Mouse (Mus musculus) CH12.LX (cell line): ENCODE results near the gene Celf2. TPM values are rescaled to one million over a fixed set of nuclear protein-coding genes. Genes with fewer than 3 reads are reported as not detected.
A peak's percentile ranks its signal among the peaks of the same experiment; 100 is the strongest.

Source experiments
- DNase-seq: peaks from one replicate; pipeline ENCODE4 v3.0.0-alpha.2; 2013; ENCODE audit errors: extremely low read depth
- H3K27ac ChIP-seq: 2 replicates; pipeline ENCODE4 v1.5.1; 2012; ENCODE audit warnings: low read depth, mild to moderate bottlenecking, control low read depth, moderate library complexity; ENCODE audit not compliant: insufficient read depth
- H3K27me3 ChIP-seq: replicated peaks from 2 replicates; pipeline ENCODE3; 2012; ENCODE audit warnings: inconsistent platforms
- H3K36me3 ChIP-seq, 2 experiments: replicated peaks in 1 of 2; 2 replicates each; pipeline versions ENCODE3 to v1.6.1; 2012; ENCODE audit warnings: inconsistent platforms in 1 of 2, low read length in 1 of 2, mild to moderate bottlenecking in 1 of 2, mixed read lengths in 1 of 2, moderate library complexity in 1 of 2; ENCODE audit not compliant: control insufficient read depth in 1 of 2, insufficient read depth in 1 of 2
- H3K4me1 ChIP-seq, 2 experiments: 2 replicates each; pipeline ENCODE4 v1.6.1; 2012; ENCODE audit warnings: inconsistent platforms in 1 of 2, moderate library complexity in 1 of 2; ENCODE audit not compliant: insufficient read depth in 2 of 2, control insufficient read depth in 1 of 2
- H3K4me2 ChIP-seq: 2 replicates; pipeline ENCODE4 v1.6.1; 2012; ENCODE audit warnings: low read depth, mild to moderate bottlenecking, control low read depth; ENCODE audit not compliant: poor library complexity, insufficient read depth, severe bottlenecking
- H3K4me3 ChIP-seq, 3 experiments: fragments of 150-350 bp in 1 of 3; sonication (generic) in 1 of 3; replicated peaks in 1 of 3; 2 replicates each; pipeline versions ENCODE3 to v1.5.1; 2011 to 2012; ENCODE audit warnings: low read depth in 2 of 3, low read length in 2 of 3, mild to moderate bottlenecking in 2 of 3, moderate library complexity in 2 of 3, control low read depth in 1 of 3, improper control_type of control experiment in 1 of 3, inconsistent platforms in 1 of 3, mixed read lengths in 1 of 3; ENCODE audit not compliant: poor library complexity in 1 of 3
- H3K79me2 ChIP-seq: replicated peaks from 2 replicates; pipeline ENCODE4 v1.6.1; 2012; ENCODE audit warnings: mild to moderate bottlenecking, moderate library complexity; ENCODE audit not compliant: control insufficient read depth, poor library complexity, insufficient read depth, severe bottlenecking; ENCODE audit errors: extremely low read depth
- H3K9ac ChIP-seq: 2 replicates; pipeline ENCODE4 v1.6.1; 2012; ENCODE audit warnings: low read depth, mild to moderate bottlenecking, control low read depth, moderate library complexity; ENCODE audit not compliant: insufficient read depth
- H3K9me3 ChIP-seq: replicated peaks from 2 replicates; pipeline ENCODE3; 2012; ENCODE audit warnings: low read length, inconsistent platforms, mixed read lengths
- BHLHE40 ChIP-seq: IDR thresholded peaks from 2 replicates; pipeline ENCODE4 v1.6.1; 2011; ENCODE audit warnings: mild to moderate bottlenecking, low read depth, low read length, improper control_type of control experiment
- CHD2 ChIP-seq: IDR thresholded peaks from 2 replicates; pipeline ENCODE4 v1.6.1; 2011; ENCODE audit warnings: low read length, improper control_type of control experiment
- E2F4 ChIP-seq: IDR thresholded peaks from 2 replicates; pipeline ENCODE4 v1.6.1; 2011; ENCODE audit warnings: low read depth, low read length, improper control_type of control experiment; ENCODE audit not compliant: insufficient replicate concordance
- HCFC1 ChIP-seq: IDR thresholded peaks from 2 replicates; pipeline ENCODE4 v1.6.1; 2012; ENCODE audit warnings: low read depth, mild to moderate bottlenecking, inconsistent platforms, low read length, improper control_type of control experiment
- IRF4 ChIP-seq: IDR thresholded peaks from 2 replicates; pipeline ENCODE4 v1.6.1; 2014; ENCODE audit warnings: low read depth, mild to moderate bottlenecking, inconsistent platforms, low read length, improper control_type of control experiment
- JUND ChIP-seq: conservative IDR thresholded peaks from 2 replicates; pipeline ENCODE4 v1.6.1; 2011; ENCODE audit warnings: low read depth, low read length, improper control_type of control experiment
- MAFK ChIP-seq: IDR thresholded peaks from 2 replicates; pipeline ENCODE4 v1.6.1; 2011; ENCODE audit warnings: low read length, improper control_type of control experiment; ENCODE audit not compliant: insufficient replicate concordance
- MAZ ChIP-seq: IDR thresholded peaks from 2 replicates; pipeline ENCODE4 v1.6.1; 2012; ENCODE audit warnings: low read depth, mild to moderate bottlenecking, inconsistent platforms, low read length, improper control_type of control experiment, moderate library complexity
- MEF2A ChIP-seq: IDR thresholded peaks from 2 replicates; pipeline ENCODE4 v1.6.1; 2014; ENCODE audit warnings: low read depth, mild to moderate bottlenecking, inconsistent platforms, low read length, improper control_type of control experiment, borderline replicate concordance
- MYC ChIP-seq: IDR thresholded peaks from 2 replicates; pipeline ENCODE4 v1.6.1; 2011; ENCODE audit warnings: low read depth, mild to moderate bottlenecking, improper control_type of control experiment, low read length
- NELFE ChIP-seq: IDR thresholded peaks from 2 replicates; pipeline ENCODE4 v1.6.1; 2011; ENCODE audit warnings: low read depth, low read length, improper control_type of control experiment
- NRF1 ChIP-seq: IDR thresholded peaks from 2 replicates; pipeline ENCODE4 v1.6.1; 2014; ENCODE audit warnings: low read depth, mild to moderate bottlenecking, inconsistent platforms, low read length, improper control_type of control experiment, moderate library complexity
- POLR2A ChIP-seq: IDR thresholded peaks from 2 replicates; pipeline ENCODE4 v1.6.1; 2011; ENCODE audit warnings: low read depth, mild to moderate bottlenecking, improper control_type of control experiment, low read length
- POLR2AphosphoS2 ChIP-seq: IDR thresholded peaks from 2 replicates; pipeline ENCODE4 v1.6.1; 2011; ENCODE audit warnings: low read depth, low read length, improper control_type of control experiment
- RAD21 ChIP-seq: IDR thresholded peaks from 2 replicates; pipeline ENCODE4 v1.6.1; 2011; ENCODE audit warnings: low read depth, mild to moderate bottlenecking, low read length, improper control_type of control experiment, moderate library complexity
- SIN3A ChIP-seq: IDR thresholded peaks from 2 replicates; pipeline ENCODE4 v1.6.1; 2012; ENCODE audit warnings: low read length, improper control_type of control experiment, inconsistent platforms
- SMC3 ChIP-seq: IDR thresholded peaks from 2 replicates; pipeline ENCODE4 v1.6.1; 2011; ENCODE audit warnings: low read depth, low read length, improper control_type of control experiment
- TBP ChIP-seq: conservative IDR thresholded peaks from 2 replicates; pipeline ENCODE4 v1.6.1; 2011; ENCODE audit warnings: low read depth, low read length, improper control_type of control experiment
- UBTF ChIP-seq: IDR thresholded peaks from 2 replicates; pipeline ENCODE4 v1.6.1; 2012; ENCODE audit warnings: low read depth, mild to moderate bottlenecking, inconsistent platforms, low read length, improper control_type of control experiment, moderate library complexity
- USF2 ChIP-seq: conservative IDR thresholded peaks from 2 replicates; pipeline ENCODE4 v1.6.1; 2011; ENCODE audit warnings: low read depth, low read length, improper control_type of control experiment
- ZKSCAN1 ChIP-seq: IDR thresholded peaks from 2 replicates; pipeline ENCODE4 v1.6.1; 2012; ENCODE audit warnings: low read depth, inconsistent platforms, low read length, improper control_type of control experiment, borderline replicate concordance
- ZMIZ1 ChIP-seq: IDR thresholded peaks from 2 replicates; pipeline ENCODE4 v1.6.1; 2012; ENCODE audit warnings: low read depth, mild to moderate bottlenecking, inconsistent platforms, low read length, improper control_type of control experiment
- ZNF384 ChIP-seq: IDR thresholded peaks from 2 replicates; pipeline ENCODE4 v1.6.1; 2012; ENCODE audit warnings: low read depth, low read length, improper control_type of control experiment, inconsistent platforms
- dilution Hi-C: fragments of 300-500 bp; cut with MboI; formaldehyde crosslinking; loops from 2 replicates; pipeline ENCODE4 v1.14.3; 2020; ENCODE audit warnings: low sequenced_read_pairs; ENCODE audit not compliant: extremely low pct_unique_long_range_greater_than_20kb, extremely low pct_ligation_motif_present
- in situ Hi-C: fragments of 300-500 bp; cut with MboI; formaldehyde crosslinking; loops from 3 replicates; pipeline ENCODE4 v1.14.3; 2019; ENCODE audit warnings: low sequenced_read_pairs, low pct_ligation_motif_present, low pct_unique_long_range_greater_than_20kb, mixed read lengths
- polyA plus RNA-seq: library from polyadenylated mRNA; unstranded; fragments of >175 nt; gene quantifications from 2 replicates; pipeline ENCODE4 v1.2.1, GENCODE M21; 2012; ENCODE audit warnings: low read depth; ENCODE audit not compliant: insufficient read length
- total RNA-seq, 2 experiments: library from RNA; depleted of rRNA; stranded (reverse); fragments of 300-350 nt in 1 of 2; fragments of >200 nt in 1 of 2; gene quantifications; 2 replicates each; pipeline ENCODE4 v1.2.3; 2012 to 2014

The Celf2 gene
- total and polyA plus RNA-seq, 3 experiments: 51.0 to 143 (median 103) TPM

- Histone ChIP-seq H3K9me3 (no peaks in the 10 kb centered on the region), H3K79me2 (no peaks in the 10 kb centered on the region), H3K36me3 (no peaks in the 10 kb centered on the region), H3K4me2 (no peak overlapping the region), H3K4me1 (peaks cover 0 to 3% of the 10 kb centered on the region in 2 experiments; a peak in 1 of 4 replicates), H3K9ac (no peak overlapping the region), H3K4me3 (no peak overlapping the region), H3K27ac (no peak overlapping the region), H3K27me3 (no peaks in the 10 kb centered on the region)
- TF ChIP-seq MAFK (peak; percentile 81), SMC3 (no peak), NELFE (no peak), MAZ (no peak), SIN3A (no peak), MYC (no peak), POLR2A (no peak)
- dilution Hi-C loops (no loop called here), in situ Hi-C loops (no loop called here)
- no peak for DNase-seq
Measured at GRCm38 (mm10) chr2:6965243-6965642, 544.1 kb downstream of the Celf2 start.

DNA sequence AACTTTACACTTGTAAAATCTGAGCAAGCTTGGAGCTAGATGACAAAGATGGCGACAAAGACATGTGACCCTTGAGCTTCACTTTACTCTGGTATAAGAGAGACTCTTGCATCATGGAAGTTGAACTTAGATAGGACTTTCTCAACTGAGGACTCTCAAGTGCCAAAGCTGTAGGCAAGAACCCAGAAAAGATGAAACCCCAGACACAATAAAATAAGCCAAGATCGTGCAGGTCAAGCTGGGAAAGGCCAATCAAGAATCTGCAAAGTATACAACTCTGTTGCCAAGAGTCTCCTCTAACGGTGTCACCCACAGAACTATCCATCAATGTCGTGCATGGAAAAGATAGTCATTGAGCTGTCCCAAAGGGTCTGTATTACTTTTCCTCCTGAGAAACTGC is 558.7 kb downstream of the Celf2 start:
- dilution Hi-C loops: no loop called here
- Histone ChIP-seq H3K36me3 (no peaks in the 10 kb centered on the region), H3K4me2 (no peak overlapping the region), H3K79me2 (no peaks in the 10 kb centered on the region), H3K27me3 (no peaks in the 10 kb centered on the region), H3K4me3 (no peak overlapping the region), H3K9me3 (no peaks in the 10 kb centered on the region), H3K9ac (no peak overlapping the region), H3K4me1 (no peaks in the 10 kb centered on the region), H3K27ac (no peak overlapping the region)
- TF ChIP-seq SIN3A (no peak), CHD2 (no peak), NRF1 (no peak), USF2 (no peak), E2F4 (no peak), HCFC1 (no peak)
- no peak for DNase-seq
- in situ Hi-C loops: no loop called here

DNA sequence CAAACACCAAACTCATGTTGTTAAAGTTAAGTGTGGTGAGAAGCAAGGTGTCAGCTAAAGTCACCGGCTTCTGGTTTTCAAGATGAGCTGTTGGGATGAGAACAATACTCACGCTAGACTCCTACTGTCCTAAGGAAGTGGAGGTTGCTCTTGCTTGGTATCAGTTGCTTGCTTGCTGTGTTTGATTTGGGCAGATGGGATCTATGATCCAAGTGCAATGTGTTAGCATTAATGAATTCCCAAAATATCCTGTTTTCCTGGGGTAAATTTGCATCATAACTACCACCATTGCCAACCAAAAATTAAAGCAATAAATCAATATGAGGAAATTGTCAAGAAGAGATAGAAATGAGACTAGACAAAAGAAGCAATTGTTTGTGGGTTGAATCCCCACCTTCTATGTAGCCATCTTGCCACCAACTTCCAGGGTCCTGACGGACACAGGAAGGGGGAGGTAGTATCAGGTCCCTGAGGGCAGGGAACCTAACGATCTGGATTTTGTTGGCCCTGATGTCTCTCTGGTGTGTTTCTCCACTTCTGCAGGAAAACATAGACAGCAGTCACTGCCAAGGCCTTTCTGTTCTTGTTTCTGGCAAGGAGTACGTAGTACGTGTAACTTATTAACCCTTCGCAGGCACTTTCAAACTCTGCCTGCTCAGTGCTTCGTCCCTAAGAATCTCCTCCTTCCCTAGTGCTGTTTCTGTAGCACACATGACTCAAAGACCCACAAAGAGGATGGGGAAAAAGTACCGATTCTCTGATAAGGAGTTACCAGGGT is 563.5 kb downstream of the Celf2 start:
- no peak overlapping the region for H3K4me3 ChIP-seq
- TF ChIP-seq HCFC1 (no peak), MEF2A (no peak), MAZ (no peak), RAD21 (no peak), MYC (no peak), IRF4 (no peak), BHLHE40 (no peak), POLR2AphosphoS2 (no peak), NRF1 (no peak), ZKSCAN1 (no peak), ZNF384 (no peak), SIN3A (no peak), TBP (no peak), NELFE (no peak), UBTF (no peak), JUND (no peak), ZMIZ1 (no peak)
- TF ChIP-seq, all 38 proteins: peak for 0
- no peaks in the 10 kb centered on the region for H3K36me3 ChIP-seq
- H3K9ac ChIP-seq: no peak overlapping the region
- H3K9me3 ChIP-seq: no peaks in the 10 kb centered on the region
- H3K4me1 ChIP-seq: no peaks in the 10 kb centered on the region
- dilution Hi-C loops: no loop called here
- no peak overlapping the region for H3K4me2 ChIP-seq
- no peaks in the 10 kb centered on the region for H3K79me2 ChIP-seq
- DNase-seq: no peak
- H3K27me3 ChIP-seq: no peaks in the 10 kb centered on the region
- in situ Hi-C loops: no loop called here
- no peak overlapping the region for H3K27ac ChIP-seq
